Mouse (Mus musculus): ENCODE results near the gene Dnah11. TPM values are rescaled to one million over a fixed set of nuclear protein-coding genes. Genes with fewer than 3 reads are reported as not detected.

Dnah11 gene
- polyA plus RNA-seq, 1 experiment from 2014 or later: 0.34 TPM

DNA sequence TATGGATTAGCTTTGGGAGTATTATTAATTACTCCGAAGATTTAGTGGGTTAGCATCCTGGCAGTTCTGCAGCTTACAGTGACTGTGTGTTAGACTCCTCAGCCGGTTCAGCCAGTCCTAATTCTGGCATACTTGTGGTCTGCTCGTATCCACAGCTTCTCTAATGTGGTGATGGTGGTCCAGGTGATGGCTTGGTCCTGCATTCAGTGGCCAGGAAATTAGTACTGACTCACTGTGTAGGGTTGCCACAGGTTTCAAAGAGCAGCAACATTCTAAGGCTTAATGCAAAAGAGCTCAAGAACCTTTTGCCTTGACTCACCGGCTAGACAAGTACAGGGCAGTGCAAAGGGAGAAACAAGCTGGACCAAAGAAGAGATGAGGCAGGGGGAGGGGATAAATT, 103.9 kb downstream of the Dnah11 start:
- no peak for TF ChIP-seq CTCF (IDR thresholded peaks at IDR 0.05; ENCODE audit: low read depth)
- Histone ChIP-seq H3K27me3 (ENCODE audit: insufficient read depth, low read length) (no peaks in the 10 kb centered on the region), H3K4me3 (ENCODE audit: low read depth, low read length) (no peak overlapping the region), H3K9me3 (ENCODE audit: low read depth, low read length) (no peaks in the 10 kb centered on the region), H3K4me1 (ENCODE audit: insufficient read depth) (no peaks in the 10 kb centered on the region), H3K36me3 (ENCODE audit: insufficient read depth) (no peaks in the 10 kb centered on the region), H3K4me2 (no peak overlapping the region), H3K9ac (no peak overlapping the region), H3K27ac (ENCODE audit: low read depth) (no peak overlapping the region)
- DNase-seq: no peak
- ATAC-seq (ENCODE audit: insufficient read depth): no peak
- WGBS: 83% methylated on average over 4 of the region's 4 CpGs

DNA sequence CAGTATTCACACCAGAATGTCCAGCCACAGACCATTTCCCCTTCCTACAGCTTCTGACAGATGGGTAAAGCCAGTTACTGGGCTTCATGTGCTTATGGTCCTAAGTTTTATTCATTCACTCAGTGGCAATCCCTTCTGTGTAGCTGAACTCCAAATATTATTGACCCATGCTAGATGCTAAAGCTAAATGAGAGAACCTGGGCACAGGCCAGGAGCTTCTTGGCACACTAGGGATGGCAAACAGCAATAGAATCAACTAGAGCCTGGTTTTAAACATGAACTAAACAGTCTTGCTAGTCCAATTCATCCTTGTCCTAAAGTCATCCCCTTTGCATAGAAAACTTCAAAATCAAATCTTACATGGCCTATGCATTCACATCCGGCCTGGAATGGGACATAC, 113.6 kb downstream of the Dnah11 start:
- DNase-seq: no peak
- H3K4me2 ChIP-seq: no peak overlapping the region
- H3K9me3 ChIP-seq (ENCODE audit: low read depth, low read length): no peaks in the 10 kb centered on the region
- WGBS: 83% methylated on average over 1 of the region's 1 CpGs
- no peak overlapping the region for H3K9ac ChIP-seq
- ATAC-seq (ENCODE audit: insufficient read depth): no peak
- no peaks in the 10 kb centered on the region for H3K27me3 ChIP-seq (ENCODE audit: insufficient read depth, low read length)
- H3K4me1 ChIP-seq (ENCODE audit: insufficient read depth): 0 out of 2 replicates have a peak, but pooled peaks cover 4% of the 10 kb centered on the region
- no peaks in the 10 kb centered on the region for H3K36me3 ChIP-seq (ENCODE audit: insufficient read depth)
- TF ChIP-seq CTCF (IDR thresholded peaks at IDR 0.05; ENCODE audit: low read depth): no peak
- H3K27ac ChIP-seq (ENCODE audit: low read depth): no peak overlapping the region
- H3K4me3 ChIP-seq (ENCODE audit: low read depth, low read length): no peak overlapping the region

DNA sequence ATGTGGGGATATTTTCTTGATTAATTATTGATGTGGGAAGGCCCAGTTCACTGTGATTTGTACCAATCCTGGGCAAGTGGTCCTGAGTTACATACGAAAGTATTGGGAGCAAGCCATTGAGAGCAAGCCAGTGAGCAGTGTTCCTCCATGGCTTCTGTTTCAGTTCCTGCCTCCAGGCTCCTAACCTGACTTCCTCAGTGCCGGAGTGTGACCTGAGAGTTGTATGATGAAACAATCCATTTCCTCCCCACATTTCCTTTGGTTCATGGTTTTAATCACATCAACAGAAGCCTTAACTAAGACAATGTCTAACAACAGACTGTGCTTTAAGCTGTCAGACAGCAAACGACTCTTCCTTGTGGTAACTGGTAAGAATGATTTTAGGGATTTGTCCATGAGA, 114.0 kb downstream of the Dnah11 start:
- Histone ChIP-seq H3K4me2 (no peak overlapping the region), H3K27me3 (ENCODE audit: insufficient read depth, low read length) (no peaks in the 10 kb centered on the region), H3K36me3 (ENCODE audit: insufficient read depth) (no peaks in the 10 kb centered on the region), H3K27ac (ENCODE audit: low read depth) (no peak overlapping the region), H3K4me1 (ENCODE audit: insufficient read depth) (0 out of 2 replicates have a peak, but pooled peaks cover 4% of the 10 kb centered on the region), H3K9me3 (ENCODE audit: low read depth, low read length) (no peaks in the 10 kb centered on the region), H3K4me3 (ENCODE audit: low read depth, low read length) (no peak overlapping the region), H3K9ac (no peak overlapping the region)
- DNase-seq (no peak), ATAC-seq (ENCODE audit: insufficient read depth) (no peak)
- WGBS: 86% methylated on average over 3 of the region's 3 CpGs
- no peak for TF ChIP-seq CTCF (IDR thresholded peaks at IDR 0.05; ENCODE audit: low read depth)

DNA sequence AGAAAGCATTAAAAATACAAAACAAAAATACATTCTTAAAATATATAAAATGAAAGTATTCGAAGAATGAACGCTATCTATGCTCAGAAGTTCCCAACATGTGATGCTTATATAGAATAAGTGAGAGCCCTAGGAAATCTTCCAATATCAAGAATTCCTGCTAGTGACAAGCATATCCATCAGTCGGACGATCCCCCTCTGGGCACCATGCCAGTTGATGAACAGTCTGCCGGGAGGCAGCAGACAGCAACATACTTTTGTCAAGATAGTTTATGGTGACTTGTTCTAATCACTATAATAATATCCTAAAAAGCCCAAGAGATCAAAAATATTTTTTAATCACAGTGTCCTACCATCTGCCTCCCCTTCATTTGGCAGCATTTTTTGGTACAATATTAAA, 114.7 kb downstream of the Dnah11 start:
- Histone ChIP-seq H3K9me3 (ENCODE audit: low read depth, low read length) (no peaks in the 10 kb centered on the region), H3K9ac (no peak overlapping the region), H3K36me3 (ENCODE audit: insufficient read depth) (no peaks in the 10 kb centered on the region), H3K4me2 (no peak overlapping the region), H3K27me3 (ENCODE audit: insufficient read depth, low read length) (no peaks in the 10 kb centered on the region), H3K4me1 (ENCODE audit: insufficient read depth) (0 out of 2 replicates have a peak, but pooled peaks cover 4% of the 10 kb centered on the region), H3K27ac (ENCODE audit: low read depth) (no peak overlapping the region), H3K4me3 (ENCODE audit: low read depth, low read length) (no peak overlapping the region)
- 56% methylated on average over 5 of the region's 5 CpGs for WGBS
- ATAC-seq (ENCODE audit: insufficient read depth) (peak; percentile 84), DNase-seq (peak; percentile 81)
- no peak for TF ChIP-seq CTCF (IDR thresholded peaks at IDR 0.05; ENCODE audit: low read depth)

- Histone ChIP-seq H3K27me3 (ENCODE audit: insufficient read depth, low read length) (no peaks in the 10 kb centered on the region), H3K27ac (ENCODE audit: low read depth) (no peak overlapping the region), H3K9ac (no peak overlapping the region), H3K4me3 (ENCODE audit: low read depth, low read length) (no peak overlapping the region), H3K36me3 (ENCODE audit: insufficient read depth) (no peaks in the 10 kb centered on the region), H3K9me3 (ENCODE audit: low read depth, low read length) (no peaks in the 10 kb centered on the region), H3K4me1 (ENCODE audit: insufficient read depth) (0 out of 2 replicates have a peak, but pooled peaks cover 4% of the 10 kb centered on the region), H3K4me2 (no peak overlapping the region)
- TF ChIP-seq CTCF (IDR thresholded peaks at IDR 0.05; ENCODE audit: low read depth): no peak
- DNase-seq (no peak), ATAC-seq (ENCODE audit: insufficient read depth) (no peak)
- WGBS: 90% methylated on average over 6 of the region's 6 CpGs
Observed at GRCm38 (mm10) chr12:118080441-118080840, 118.4 kb downstream of the Dnah11 start.

GRCm38 (mm10) chr12:118078434-118078989, 120.3 kb downstream of the Dnah11 start:
- TF ChIP-seq CTCF (IDR thresholded peaks at IDR 0.05; ENCODE audit: low read depth): no peak
- ATAC-seq (ENCODE audit: insufficient read depth) (no peak), DNase-seq (no peak)
- Histone ChIP-seq H3K9ac (no peak overlapping the region), H3K27me3 (ENCODE audit: insufficient read depth, low read length) (no peaks in the 10 kb centered on the region), H3K4me2 (no peak overlapping the region), H3K4me3 (ENCODE audit: low read depth, low read length) (no peak overlapping the region), H3K36me3 (ENCODE audit: insufficient read depth) (no peaks in the 10 kb centered on the region), H3K4me1 (ENCODE audit: insufficient read depth) (0 out of 2 replicates have a peak, but pooled peaks cover under 1% of the 10 kb centered on the region), H3K27ac (ENCODE audit: low read depth) (no peak overlapping the region), H3K9me3 (ENCODE audit: low read depth, low read length) (no peaks in the 10 kb centered on the region)
- 58% methylated on average over 9 of the region's 9 CpGs for WGBS

DNA sequence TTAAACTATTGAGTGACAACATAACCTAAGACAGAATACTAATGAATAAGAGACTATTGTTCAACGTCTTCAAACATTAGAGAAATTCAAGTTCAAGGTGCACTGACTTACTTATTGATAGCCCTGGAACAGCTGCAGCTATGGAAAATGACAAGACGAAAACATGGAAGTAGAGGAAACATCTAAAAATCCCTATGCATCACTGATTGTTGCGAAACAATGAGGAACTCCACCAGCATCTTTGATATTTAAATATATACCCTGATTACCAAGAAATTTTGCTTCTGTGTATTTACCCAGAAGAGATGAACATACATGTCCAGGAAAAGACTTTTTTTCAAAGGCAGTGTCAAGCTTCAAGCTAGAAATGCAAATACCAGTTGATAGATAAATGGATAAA, 122.0 kb downstream of the Dnah11 start:
- H3K27me3 ChIP-seq (ENCODE audit: insufficient read depth, low read length): no peaks in the 10 kb centered on the region
- no peak overlapping the region for H3K4me3 ChIP-seq (ENCODE audit: low read depth, low read length)
- 70% methylated on average over 3 of the region's 3 CpGs for WGBS
- no peak overlapping the region for H3K4me2 ChIP-seq
- H3K27ac ChIP-seq (ENCODE audit: low read depth): no peak overlapping the region
- H3K9ac ChIP-seq: no peak overlapping the region
- ATAC-seq (ENCODE audit: insufficient read depth) (no peak), DNase-seq (no peak)
- no peaks in the 10 kb centered on the region for H3K4me1 ChIP-seq (ENCODE audit: insufficient read depth)
- no peaks in the 10 kb centered on the region for H3K9me3 ChIP-seq (ENCODE audit: low read depth, low read length)
- no peak for TF ChIP-seq CTCF (IDR thresholded peaks at IDR 0.05; ENCODE audit: low read depth)
- no peaks in the 10 kb centered on the region for H3K36me3 ChIP-seq (ENCODE audit: insufficient read depth)

All from lung, embryonic 14.5 days (tissue).